ENCODE assay signal across 11 mouse cellular contexts in genomic region chr9:97570881-97571280, GRCm38 (mm10).
DNase-seq lines count a peak whose midpoint lies in the region; ATAC-seq and TF ChIP-seq lines count a peak whose summit lies in the region.
"Had no signal": no experiment of that assay in that cellular context is flagged by ENCODE, and none has a peak within 500 bp of the region (broad histone marks: within the 10 kb centered on the region; RNA-seq: fewer than 3 reads in every experiment).

No protein-coding gene starts in this region.

- H3K4me3 ChIP-seq in gastrocnemius, adult 2 months = no peak overlapping the region
- no peak overlapping the region for H3K4me3 ChIP-seq in midbrain, postnatal 0 days (ENCODE audit: low read depth, low read length)
- H3K4me3 ChIP-seq in midbrain, embryonic 15.5 days = no peak overlapping the region

- DNase-seq in gastrocnemius, adult 2 months = peak; percentile 23
- DNase-seq in gastrocnemius, postnatal 25 days = no peak
- DNase-seq in midbrain, postnatal 0 days (ENCODE audit: low spot score) = peak; percentile 17
- peak; percentile 64 to 69 for DNase-seq in layer of hippocampus, postnatal 36 days
- DNase-seq in thymus, postnatal 14 days = no peak
- no peak for DNase-seq in heart, postnatal 4 days
- DNase-seq: heart, postnatal 14 days; liver, postnatal 0 days; thymus, adult 2 months had no signal

- TF ChIP-seq CTCF in gastrocnemius, adult 2 months (IDR thresholded peaks at IDR 0.05) = no peak
- TF ChIP-seq CTCF in midbrain, postnatal 0 days (IDR thresholded peaks at IDR 0.05) = no peak

- no peaks in the 10 kb centered on the region for H3K9me3 ChIP-seq in midbrain, postnatal 0 days (ENCODE audit: low read length)
- H3K9me3 ChIP-seq in midbrain, embryonic 15.5 days = no peaks in the 10 kb centered on the region

- no peaks in the 10 kb centered on the region for H3K4me1 ChIP-seq in midbrain, postnatal 0 days (ENCODE audit: insufficient read depth, low read length)
- H3K4me1 ChIP-seq in midbrain, embryonic 15.5 days = no peaks in the 10 kb centered on the region

- H3K4me2 ChIP-seq in midbrain, postnatal 0 days (ENCODE audit: low read depth, low read length, poor library complexity, severe bottlenecking) = no peak overlapping the region
- no peak overlapping the region for H3K4me2 ChIP-seq in midbrain, embryonic 15.5 days

- no peaks in the 10 kb centered on the region for H3K36me3 ChIP-seq in midbrain, postnatal 0 days (ENCODE audit: insufficient read depth, low read length)
- H3K36me3 ChIP-seq in midbrain, embryonic 15.5 days (replicated peaks) = no peaks in the 10 kb centered on the region

- no peak overlapping the region for H3K27ac ChIP-seq in gastrocnemius, adult 2 months
- H3K27ac ChIP-seq in midbrain, postnatal 0 days (ENCODE audit: low read depth, low read length) = no peak overlapping the region
- H3K27ac ChIP-seq in midbrain, embryonic 15.5 days = no peak overlapping the region

- H3K9ac ChIP-seq in midbrain, postnatal 0 days (replicated peaks; ENCODE audit: low read length, poor library complexity, severe bottlenecking) = no peak overlapping the region
- H3K9ac ChIP-seq in midbrain, embryonic 15.5 days = no peak overlapping the region
- H3K9ac ChIP-seq: liver, postnatal 0 days had no signal

- intact Hi-C loops in gastrocnemius, adult 2 months (cut with DNase I) = no loop called here

- no peak for ATAC-seq in midbrain, postnatal 0 days (ENCODE audit: low FRiP score)
- ATAC-seq in midbrain, embryonic 15.5 days (replicated peaks) = no peak
- ATAC-seq: activated CD4-positive, CD25-positive, alpha-beta regulatory T cell, adult 4 months; liver, postnatal 0 days had no signal

- 68% methylated on average over 7 of the region's 7 CpGs for WGBS in midbrain, postnatal 0 days
- 74% methylated on average over 7 of the region's 7 CpGs for WGBS in midbrain, embryonic 15.5 days

- H3K27me3 ChIP-seq in midbrain, postnatal 0 days (ENCODE audit: insufficient read depth, low read length) = no peaks in the 10 kb centered on the region
- H3K27me3 ChIP-seq in midbrain, embryonic 15.5 days (replicated peaks) = no peaks in the 10 kb centered on the region

Comparison
In these comparisons a context has a peak if more than half of its experiments do, and no peak if none do; other contexts are left out.
1. DNase-seq: peak in gastrocnemius, adult 2 months (single experiment), midbrain, postnatal 0 days (single experiment) and layer of hippocampus, postnatal 36 days (2 of 2); none in gastrocnemius, postnatal 25 days (single experiment), thymus, postnatal 14 days (single experiment) and heart, postnatal 4 days (single experiment).